Mouse (Mus musculus) common myeloid progenitor, adult 5-6 weeks (primary cell): ENCODE data around the gene Olfr322. TPM values are rescaled to one million over a fixed set of nuclear protein-coding genes. Genes with fewer than 3 reads are reported as not detected.
A peak's percentile ranks its signal among the peaks of the same experiment; 100 is the strongest.

ENCODE experiments used
- ATAC-seq: replicated peaks from 2 replicates; pipeline ENCODE4 v1.8.0; 2016; ENCODE audit warnings: low read depth, mild to moderate bottlenecking, moderate TSS enrichment, inconsistent platforms; ENCODE audit not compliant: poor library complexity, severe bottlenecking
- total RNA-seq: library from RNA; stranded (forward); fragments of 200-1000, 187-1606 nt; gene quantifications from 2 replicates; pipeline ENCODE4 v1.2.3, GENCODE M21; 2017

Olfr322 gene
- total RNA-seq, result 0.27 TPM in 1 of 2 replicates, not detected in the other

DNA sequence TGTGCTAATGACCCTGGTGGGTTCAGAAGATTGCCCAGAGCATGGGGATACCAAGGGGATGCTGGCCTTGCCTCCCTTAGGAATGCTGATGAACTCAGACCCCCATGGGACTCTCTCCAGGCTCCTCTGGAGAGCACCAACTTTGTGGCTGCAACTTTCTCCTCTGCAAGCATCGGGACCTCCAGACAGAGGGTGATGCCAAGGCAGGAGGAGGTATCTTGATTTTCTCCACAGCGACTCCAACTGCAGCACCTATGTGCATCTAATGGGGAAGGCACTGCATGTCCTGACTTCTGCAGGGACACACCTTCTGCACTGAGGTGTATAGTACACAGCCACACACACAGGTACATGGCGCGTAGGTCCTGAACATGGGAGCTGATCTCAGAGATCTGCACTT, at the start of gene Olfr322:
Olfr322 (plus strand) TSS at position 187 of the 400 bp plus-strand sequence.
- ATAC-seq, result no peak

GRCm38 (mm10) chr11:58613359-58613758, 45.2 kb upstream of the Olfr322 start:
- no peak for ATAC-seq

- ATAC-seq, result no peak
Observed at GRCm38 (mm10) chr11:58614526-58614925, 44.1 kb upstream of the Olfr322 start.

DNA sequence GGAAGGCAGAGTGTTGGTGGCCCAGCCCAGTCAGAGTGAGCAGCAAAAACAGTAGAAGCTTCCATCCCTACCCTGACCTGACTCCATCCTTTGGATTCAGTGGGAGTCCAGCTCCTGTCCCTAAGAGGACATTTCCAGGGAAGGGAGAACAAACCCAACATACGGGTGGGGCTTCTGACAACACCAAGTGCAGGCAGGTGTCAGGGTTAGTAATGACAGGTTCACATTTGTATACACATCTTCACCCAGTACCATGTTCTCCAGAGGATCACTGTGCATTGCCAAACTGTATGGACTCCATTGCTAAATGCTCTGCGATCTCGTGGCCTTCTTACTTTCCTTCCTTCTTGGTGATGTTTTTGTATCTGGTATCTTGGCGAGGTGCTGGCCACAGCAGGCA, 42.6 kb upstream of the Olfr322 start, which contains the start of gene 2210407C18Rik:
2210407C18Rik (minus strand) TSS at position 101 of the 400 bp plus-strand sequence.
- ATAC-seq, result no peak

DNA sequence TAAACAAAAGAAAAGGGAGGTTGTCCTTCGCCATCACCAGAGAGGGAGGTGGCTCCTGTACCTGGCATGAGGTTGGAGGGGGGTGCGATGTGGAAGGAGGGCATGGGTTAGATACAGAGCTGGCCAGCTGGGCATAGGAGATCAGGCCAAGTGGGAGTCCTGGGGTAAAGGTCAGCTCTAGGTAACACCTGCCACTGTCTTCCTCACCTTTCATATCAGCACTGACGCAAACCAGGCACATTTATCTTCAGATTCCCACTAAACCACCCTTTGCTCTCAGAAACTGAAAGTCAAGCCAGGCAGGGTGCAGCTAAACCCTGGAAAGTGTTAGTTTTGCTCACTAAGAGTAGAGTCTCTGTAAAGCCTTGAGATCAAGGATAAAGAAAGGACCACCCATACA, 40.2 kb upstream of the Olfr322 start:
- no peak for ATAC-seq

- no peak for ATAC-seq
Observed at GRCm38 (mm10) chr11:58618793-58619192, 39.8 kb upstream of the Olfr322 start.

DNA sequence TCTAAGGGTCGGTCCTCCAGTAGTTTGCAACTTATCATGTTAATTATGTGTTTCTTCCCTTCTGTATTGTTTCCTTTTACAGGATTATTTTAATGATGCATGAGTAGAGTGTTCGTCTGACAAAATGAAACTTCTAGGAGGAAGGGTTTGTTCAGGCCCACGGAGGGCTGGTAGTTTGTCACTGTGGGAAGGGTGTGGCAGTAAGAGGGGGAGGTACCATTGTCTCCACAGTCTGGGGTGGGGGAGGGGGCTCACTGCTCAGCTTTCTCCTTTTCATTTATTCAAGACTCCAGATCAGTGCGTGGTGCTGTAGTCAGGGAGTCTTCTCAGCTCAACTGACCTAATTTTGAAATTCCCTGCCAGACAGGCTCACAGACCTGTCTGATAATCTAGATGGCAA, 32.4 kb upstream of the Olfr322 start:
- 0 out of 2 replicates have a peak, but pooled peaks have one; percentile 29 for ATAC-seq

DNA sequence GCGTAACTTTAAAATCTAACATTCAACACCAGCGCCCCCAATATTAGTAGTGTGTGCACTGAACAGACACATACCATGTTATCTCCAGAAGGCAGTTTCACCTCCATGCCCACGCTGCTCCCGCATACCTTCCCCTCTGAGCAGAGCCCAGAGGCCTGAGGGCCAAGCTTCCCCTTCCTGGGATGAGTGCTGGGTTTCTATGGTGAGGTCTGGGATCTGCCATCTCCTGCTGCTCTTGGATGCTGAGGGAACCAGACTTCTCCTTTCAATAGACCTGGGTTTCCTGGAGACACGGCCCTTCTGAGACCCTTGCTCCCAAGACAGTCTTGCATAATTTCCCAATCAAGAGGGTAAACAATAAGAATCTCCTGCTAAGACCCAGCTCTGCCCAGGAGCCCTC, 28.2 kb upstream of the Olfr322 start, which contains the start of gene Olfr323:
Olfr323 (minus strand) TSS at position 101 of the 400 bp plus-strand sequence.
- no peak for ATAC-seq

- no peak for ATAC-seq
Observed at GRCm38 (mm10) chr11:58634878-58635277, 23.7 kb upstream of the Olfr322 start.

- ATAC-seq, result peak; percentile 66
Observed at GRCm38 (mm10) chr11:58636376-58636977, 22.1 kb upstream of the Olfr322 start.

- no peak for ATAC-seq
Observed at GRCm38 (mm10) chr11:58638176-58638701, 20.3 kb upstream of the Olfr322 start.

DNA sequence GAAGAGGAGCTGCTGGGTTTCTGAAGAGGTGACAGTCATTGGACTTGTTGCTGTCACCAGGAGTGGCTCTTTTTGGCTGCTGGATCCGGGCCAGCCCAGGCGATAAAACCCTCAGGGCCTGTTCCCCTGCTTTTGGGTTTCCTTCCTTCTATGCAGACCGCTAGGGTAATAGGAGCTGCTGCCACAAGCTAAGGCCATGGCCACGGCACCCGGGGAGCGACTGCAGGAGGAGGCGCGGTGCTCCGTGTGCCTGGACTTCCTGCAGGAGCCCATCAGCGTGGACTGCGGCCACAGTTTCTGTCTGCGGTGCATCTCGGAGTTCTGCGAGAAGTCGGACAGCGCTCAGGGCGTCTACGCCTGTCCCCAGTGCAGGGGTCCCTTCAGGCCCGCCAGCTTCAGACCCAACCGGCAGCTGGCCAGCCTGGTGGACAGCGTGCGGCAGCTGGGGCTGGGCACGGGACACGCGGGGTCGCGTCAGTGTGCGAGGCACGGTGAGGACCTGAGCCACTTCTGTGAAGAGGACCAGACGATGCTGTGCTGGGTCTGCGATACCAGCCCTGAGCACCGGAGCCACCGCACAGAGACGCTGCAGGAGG, 18.2 kb upstream of the Olfr322 start, which contains the start of gene Trim58:
Trim58 (plus strand) TSS at position 194 of the 596 bp plus-strand sequence.
- peak; percentile 59 for ATAC-seq

DNA sequence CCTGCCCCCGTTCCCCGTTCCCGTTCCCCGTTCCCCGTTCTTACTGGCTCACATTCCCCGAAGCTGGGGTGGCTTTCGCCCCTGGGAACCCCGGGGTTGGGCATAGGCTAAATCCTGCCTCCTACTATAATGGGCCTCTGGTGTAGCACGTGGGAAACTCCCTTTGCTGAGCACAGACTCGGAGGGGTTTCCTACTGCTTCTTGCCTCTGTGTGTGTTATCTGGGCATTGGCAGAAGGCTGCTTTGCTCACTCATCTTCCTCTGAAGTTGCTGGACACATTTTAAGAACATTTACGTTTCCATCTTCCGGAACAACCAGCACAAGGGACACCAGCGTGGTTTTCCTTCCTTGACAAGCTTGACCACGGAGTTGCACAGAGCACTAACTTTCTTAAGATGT, 17.5 kb upstream of the Olfr322 start:
- ATAC-seq, result peak; percentile 36

DNA sequence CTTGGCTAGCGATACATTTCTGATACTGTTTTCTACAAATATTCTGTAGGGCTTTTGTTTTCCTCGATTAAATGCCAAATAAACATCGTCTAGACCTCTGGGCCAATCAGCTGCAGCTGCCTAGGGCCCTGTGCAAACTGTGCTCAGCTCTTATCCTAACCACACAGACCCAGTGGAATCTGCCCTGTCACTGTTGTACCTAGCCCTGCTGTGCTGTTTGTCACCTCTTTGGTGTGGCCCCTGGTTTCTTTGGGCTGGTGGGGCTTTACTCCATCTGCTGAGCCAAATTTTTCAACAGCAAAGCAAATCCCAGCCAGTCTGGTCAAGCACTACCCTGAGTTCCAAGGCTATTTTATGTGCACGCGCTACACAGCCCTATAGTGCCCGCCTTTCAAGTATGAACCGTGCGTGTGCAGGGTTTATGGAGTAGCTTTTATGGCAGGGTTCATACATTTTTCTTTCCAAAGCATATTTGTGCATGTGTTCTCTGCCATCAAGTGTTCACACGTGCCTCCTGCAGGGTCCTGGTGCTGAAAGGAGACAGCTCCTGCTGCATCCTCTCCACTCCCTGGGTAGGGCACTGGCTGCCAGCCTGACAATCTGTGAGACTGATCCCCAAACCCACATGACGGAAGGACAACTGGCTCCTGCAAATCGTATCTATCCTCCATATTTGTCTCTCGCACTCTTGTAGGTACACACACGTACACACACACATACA, 16.8 kb upstream of the Olfr322 start:
- peak; percentile 79 for ATAC-seq

- peak; percentile 57 for ATAC-seq
Observed at GRCm38 (mm10) chr11:58643350-58643749, 15.2 kb upstream of the Olfr322 start.

DNA sequence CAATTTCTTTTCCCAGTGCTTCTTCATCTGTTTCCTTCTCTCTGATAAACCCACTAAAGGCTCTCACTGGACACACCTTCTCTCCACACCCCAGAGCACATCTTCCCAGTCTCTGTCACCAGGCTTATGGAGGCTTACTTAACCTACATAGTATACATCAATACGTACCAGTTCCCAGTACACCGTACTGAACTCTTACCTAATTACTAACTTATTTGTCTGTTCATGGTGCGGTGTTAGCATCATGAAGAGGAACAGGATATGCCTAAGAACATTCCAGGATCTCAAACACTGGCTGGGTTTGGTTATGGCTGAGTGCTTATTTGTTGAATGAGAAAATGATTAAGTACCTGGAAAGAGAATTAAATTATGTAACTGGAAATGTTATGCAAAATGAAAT, 3.4 kb upstream of the Olfr322 start:
- no peak for ATAC-seq

- ATAC-seq, result no peak
Observed at GRCm38 (mm10) chr11:58669252-58669651, 10.7 kb downstream of the Olfr322 start.

GRCm38 (mm10) chr11:58671825-58672224, 13.2 kb downstream of the Olfr322 start:
- ATAC-seq, result no peak

GRCm38 (mm10) chr11:58680799-58681198, 22.2 kb downstream of the Olfr322 start, which contains the start of gene Olfr320:
Gene Olfr320 (plus strand): TSS chr11:58681099.
- no peak for ATAC-seq

DNA sequence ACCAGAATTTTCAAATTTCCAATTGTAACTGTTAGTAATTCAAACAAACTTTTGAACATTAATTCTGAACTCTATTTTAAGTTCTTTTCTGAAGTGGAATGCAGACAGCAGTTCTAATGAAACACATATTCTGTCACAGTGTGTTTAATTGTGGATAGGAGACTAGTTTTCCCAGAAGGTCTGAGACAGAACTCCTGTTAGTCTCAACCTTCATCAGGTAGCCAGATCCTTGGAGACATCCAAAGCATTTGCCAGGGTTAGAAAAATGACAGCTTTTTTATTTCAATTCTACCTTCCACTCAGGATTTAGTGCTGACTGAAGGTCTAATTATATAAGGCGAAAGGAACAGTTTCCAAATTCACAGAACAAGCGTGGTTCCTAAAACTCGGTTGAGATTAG, 40.3 kb downstream of the Olfr322 start, which contains the start of gene Olfr319:
Olfr319 (plus strand) TSS at position 301 of the 400 bp plus-strand sequence.
- no peak for ATAC-seq

- no peak for ATAC-seq
Observed at GRCm38 (mm10) chr11:58709086-58709485, 50.5 kb downstream of the Olfr322 start.
